ENCODE assay signal across 23 mouse cellular contexts in genomic region chr1:174643431-174644010, GRCm38 (mm10).
A peak's percentile ranks its signal among the peaks of the same experiment; 100 is the strongest.
DNase-seq lines count a peak whose midpoint lies in the region; ATAC-seq and TF ChIP-seq lines count a peak whose summit lies in the region.
"Had no signal": no experiment of that assay in that cellular context is flagged by ENCODE, and none has a peak within 500 bp of the region (broad histone marks: within the 10 kb centered on the region; RNA-seq: fewer than 3 reads in every experiment).

No protein-coding gene starts in this region.

- WGBS in midbrain, embryonic 13.5 days = 60% methylated on average over 5 of the region's 5 CpGs
- 61% methylated on average over 5 of the region's 5 CpGs for WGBS in midbrain, postnatal 0 days

- H3K4me2 ChIP-seq in midbrain, embryonic 13.5 days (replicated peaks) = no peak overlapping the region
- H3K4me2 ChIP-seq in midbrain, postnatal 0 days (ENCODE audit: low read depth, low read length, poor library complexity, severe bottlenecking) = no peak overlapping the region
- H3K4me2 ChIP-seq: heart, embryonic 13.5 days; hindbrain, embryonic 12.5 days had no signal

- 0 out of 2 replicates have a peak, but pooled peaks cover 7% of the 10 kb centered on the region for H3K36me3 ChIP-seq in midbrain, embryonic 13.5 days
- no peaks in the 10 kb centered on the region for H3K36me3 ChIP-seq in midbrain, postnatal 0 days (ENCODE audit: insufficient read depth, low read length)
- H3K36me3 ChIP-seq: embryonic facial prominence, embryonic 10.5 days; forebrain, embryonic 10.5 days; G1E; heart, embryonic 13.5 days; hindbrain, embryonic 12.5 days had no signal

- H3K4me1 ChIP-seq in midbrain, embryonic 13.5 days (replicated peaks) = no peaks in the 10 kb centered on the region
- no peaks in the 10 kb centered on the region for H3K4me1 ChIP-seq in midbrain, postnatal 0 days (ENCODE audit: insufficient read depth, low read length)
- H3K4me1 ChIP-seq: embryonic facial prominence, embryonic 10.5 days; heart, embryonic 13.5 days had no signal

- peak; percentile 20; the same call in 1 of the 2 replicates for ATAC-seq in midbrain, embryonic 13.5 days
- no peak for ATAC-seq in midbrain, postnatal 0 days (ENCODE audit: low FRiP score)
- ATAC-seq: CD4-positive, CD25-positive, alpha-beta regulatory T cell, adult 4 months; hindbrain, embryonic 16.5 days; Patski had no signal

- no peaks in the 10 kb centered on the region for H3K27me3 ChIP-seq in midbrain, embryonic 13.5 days
- no peaks in the 10 kb centered on the region for H3K27me3 ChIP-seq in midbrain, postnatal 0 days (ENCODE audit: insufficient read depth, low read length)
- H3K27me3 ChIP-seq: heart, embryonic 13.5 days; hindbrain, embryonic 12.5 days; Patski had no signal

- no peak overlapping the region for H3K4me3 ChIP-seq in midbrain, embryonic 13.5 days (replicated peaks)
- no peak overlapping the region for H3K4me3 ChIP-seq in midbrain, postnatal 0 days (ENCODE audit: low read depth, low read length)
- H3K4me3 ChIP-seq: embryonic facial prominence, embryonic 10.5 days; erythroblast, embryonic 14.5 days; forebrain, embryonic 10.5 days; heart, embryonic 13.5 days; hindbrain, embryonic 12.5 days had no signal

- no peak overlapping the region for H3K27ac ChIP-seq in midbrain, embryonic 13.5 days
- H3K27ac ChIP-seq in midbrain, postnatal 0 days (ENCODE audit: low read depth, low read length) = no peak overlapping the region
- H3K27ac ChIP-seq: embryonic facial prominence, embryonic 10.5 days; forebrain, embryonic 10.5 days; heart, embryonic 13.5 days; hindbrain, embryonic 12.5 days had no signal

- H3K9ac ChIP-seq in midbrain, embryonic 13.5 days (replicated peaks) = no peak overlapping the region
- H3K9ac ChIP-seq in midbrain, postnatal 0 days (replicated peaks; ENCODE audit: low read length, poor library complexity, severe bottlenecking) = no peak overlapping the region
- H3K9ac ChIP-seq: heart, embryonic 13.5 days; hindbrain, embryonic 12.5 days had no signal

- H3K9me3 ChIP-seq in midbrain, embryonic 13.5 days = no peaks in the 10 kb centered on the region
- H3K9me3 ChIP-seq in midbrain, postnatal 0 days (ENCODE audit: low read length) = no peaks in the 10 kb centered on the region
- H3K9me3 ChIP-seq: embryonic facial prominence, embryonic 10.5 days; forebrain, embryonic 10.5 days; G1E; heart, embryonic 13.5 days; hindbrain, embryonic 12.5 days had no signal

- DNase-seq in midbrain, postnatal 0 days (ENCODE audit: low spot score) = no peak
- DNase-seq in Muller cell, postnatal 12 days (ENCODE audit: inconsistent ontology term) = peak; percentile 57
- peak; percentile 10 for DNase-seq in R1 (ENCODE audit: low read depth, low spot score)
- DNase-seq in frontal cortex, postnatal 25 days (ENCODE audit: low spot score in 2 of 2) = no peak
- no peak for DNase-seq in kidney, adult 18-20 months
- DNase-seq: adrenal gland, adult 2 months; adrenal gland, postnatal 25 days; B cell, adult 2 months; cerebellum, adult 18-20 months; cerebellum, adult 9-11 months; gastrocnemius, postnatal 36 days; heart, adult 11 months; heart, postnatal 36 days had no signal

- TF ChIP-seq CTCF in midbrain, postnatal 0 days (IDR thresholded peaks at IDR 0.05) = no peak

Comparison
In these comparisons a context has a peak if more than half of its experiments do, and no peak if none do; other contexts are left out.
1. DNase-seq: peak in Muller cell, postnatal 12 days (single experiment) and R1 (single experiment); none in midbrain, postnatal 0 days (single experiment), frontal cortex, postnatal 25 days (0 of 2) and kidney, adult 18-20 months (single experiment).